Mouse (Mus musculus) brain, embryonic 14.5 days (tissue): Measurements from ENCODE around the gene Daam1. TPM values are rescaled to one million over a fixed set of nuclear protein-coding genes. Genes with fewer than 3 reads are reported as not detected.
A peak's percentile ranks its signal among the peaks of the same experiment; 100 is the strongest.

Source experiments
- DNase-seq: peaks from one replicate; pipeline ENCODE4 v3.0.0-alpha.2; 2011; ENCODE audit warnings: low read depth
- CTCF ChIP-seq: fragments of 200-500 bp; IDR thresholded peaks from 2 replicates; pipeline ENCODE4 v1.5.1; 2012; ENCODE audit warnings: inconsistent platforms, mild to moderate bottlenecking, moderate library complexity, borderline replicate concordance; ENCODE audit not compliant: insufficient read depth, insufficient read length; ENCODE audit errors: extremely low read depth
- POLR2A ChIP-seq: fragments of 200-500 bp; IDR thresholded peaks from 2 replicates; pipeline ENCODE4 v1.6.1; 2012; ENCODE audit warnings: mild to moderate bottlenecking, inconsistent platforms, borderline replicate concordance; ENCODE audit not compliant: poor library complexity, insufficient read depth, insufficient read length, severe bottlenecking; ENCODE audit errors: extremely low read depth
- polyA plus RNA-seq: library from polyadenylated mRNA; depleted of rRNA; stranded (reverse); fragments of >200 nt; gene quantifications from 2 replicates; pipeline ENCODE4 v1.2.3, GENCODE M21; 2012

Gene Daam1
- polyA plus RNA-seq, 1 experiment: 47.3 TPM

- no peak for DNase-seq
- TF ChIP-seq POLR2A (no peak), CTCF (no peak)
Observed at GRCm38 (mm10) chr12:72015296-72015695, 184.4 kb downstream of the Daam1 start.

- no peak for DNase-seq
- TF ChIP-seq POLR2A: no peak
- TF ChIP-seq CTCF: no peak
Observed at GRCm38 (mm10) chr12:72020285-72020684, 189.4 kb downstream of the Daam1 start.

GRCm38 (mm10) chr12:72021543-72021942, 190.7 kb downstream of the Daam1 start:
- TF ChIP-seq POLR2A: no peak
- TF ChIP-seq CTCF: no peak
- no peak for DNase-seq

GRCm38 (mm10) chr12:72022790-72023189, 191.9 kb downstream of the Daam1 start:
- no peak for DNase-seq
- TF ChIP-seq POLR2A (no peak), CTCF (no peak)

GRCm38 (mm10) chr12:72023572-72023971, 192.7 kb downstream of the Daam1 start:
- TF ChIP-seq POLR2A (no peak), CTCF (no peak)
- DNase-seq: no peak

DNA sequence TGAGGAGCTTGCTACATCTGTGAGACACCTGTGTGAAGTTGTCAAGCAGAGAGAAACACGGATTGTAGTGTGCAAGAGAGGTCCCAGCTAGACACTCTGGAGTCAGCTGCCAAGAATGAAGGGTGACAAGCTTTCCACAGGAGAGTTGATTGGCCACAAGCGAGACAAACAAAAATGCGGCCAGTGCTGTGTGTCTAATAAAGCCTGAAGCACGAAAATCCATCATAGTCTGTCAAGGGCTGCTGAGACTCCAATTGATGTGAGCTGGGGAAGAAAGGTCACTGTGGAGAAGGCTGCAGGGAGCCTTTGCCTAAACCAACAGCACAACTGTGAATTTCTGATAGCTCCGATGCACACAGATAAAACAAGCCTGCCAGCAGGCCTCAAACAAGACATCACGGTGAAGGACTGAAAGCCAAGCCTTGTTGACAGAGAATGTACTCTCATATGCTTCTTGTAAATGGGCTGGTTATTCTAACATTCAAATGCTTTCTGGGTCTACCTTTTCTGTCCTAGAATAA, 194.5 kb downstream of the Daam1 start:
- TF ChIP-seq POLR2A: no peak
- TF ChIP-seq CTCF: no peak
- DNase-seq: peak; percentile 41

DNA sequence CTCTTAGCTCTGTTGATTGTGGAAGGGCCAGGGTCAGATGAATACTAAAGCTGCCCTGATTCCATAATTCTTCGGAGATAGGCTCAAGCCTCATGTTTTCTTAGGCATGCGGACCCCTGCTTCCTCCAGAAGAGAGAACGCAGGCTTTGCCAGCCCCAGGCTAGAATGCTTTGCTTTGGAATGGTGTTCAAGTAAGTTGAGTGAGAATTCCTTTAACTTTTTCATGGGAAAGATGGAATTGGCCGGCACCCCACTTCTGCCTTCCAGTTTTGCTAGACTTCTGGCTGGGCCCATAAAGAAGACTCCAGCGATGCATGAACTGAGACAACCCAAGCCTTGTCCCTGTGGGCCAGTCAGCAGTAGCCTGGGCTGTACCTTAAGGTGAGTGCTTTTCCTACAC, 200.3 kb downstream of the Daam1 start:
- no peak for DNase-seq
- no peak for TF ChIP-seq POLR2A
- no peak for TF ChIP-seq CTCF

DNA sequence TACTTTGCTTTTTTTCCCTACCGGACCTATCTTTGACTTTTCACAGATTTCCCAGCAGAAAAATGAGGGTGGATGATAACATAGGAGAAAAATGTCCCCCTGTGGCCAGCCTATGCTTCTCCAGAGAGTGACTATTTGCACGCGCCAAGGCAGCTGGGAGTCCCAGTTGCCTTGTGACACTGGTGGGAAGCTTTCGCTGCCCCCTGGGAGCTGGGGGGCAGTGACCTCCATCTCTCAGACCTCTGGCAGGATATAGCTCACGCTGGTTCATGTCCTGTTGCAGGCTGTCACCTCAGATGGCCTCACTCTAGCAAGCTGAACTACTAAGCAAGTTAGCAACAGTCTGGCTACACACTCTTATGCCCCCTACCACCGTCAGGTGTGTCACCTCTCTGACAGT, 200.9 kb downstream of the Daam1 start:
- DNase-seq: no peak

DNA sequence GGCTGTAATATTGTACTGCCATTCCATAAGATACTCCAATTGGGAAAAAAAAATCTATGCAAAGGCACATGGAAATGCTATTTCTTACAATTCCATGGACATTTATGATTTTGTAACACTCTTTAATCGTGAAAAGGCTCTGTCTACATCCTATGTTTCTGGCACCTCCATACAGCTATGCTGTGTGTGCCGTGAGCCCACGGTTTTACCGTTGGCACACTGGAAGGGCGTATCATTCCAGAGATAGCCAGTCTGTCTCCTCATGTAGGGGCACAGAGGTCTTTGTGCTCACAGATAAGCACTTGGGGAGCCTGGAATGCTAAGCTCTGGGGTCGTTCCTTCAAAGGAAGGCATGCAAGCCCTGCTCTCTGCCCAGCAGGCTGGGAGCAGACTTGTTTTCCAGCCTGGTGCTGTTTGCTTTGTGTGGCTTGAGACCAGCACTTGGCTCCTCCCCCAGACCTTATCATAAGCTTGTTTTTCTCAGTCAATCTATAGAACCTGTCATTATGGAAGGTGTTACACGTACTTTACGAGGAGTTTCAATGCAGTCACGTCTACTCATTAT, 205.3 kb downstream of the Daam1 start:
- DNase-seq: no peak
- TF ChIP-seq CTCF (no peak), POLR2A (no peak)

More for the DNA sequence above, 200.9 kb downstream of the Daam1 start:
- TF ChIP-seq CTCF (no peak), POLR2A (no peak)

DNA sequence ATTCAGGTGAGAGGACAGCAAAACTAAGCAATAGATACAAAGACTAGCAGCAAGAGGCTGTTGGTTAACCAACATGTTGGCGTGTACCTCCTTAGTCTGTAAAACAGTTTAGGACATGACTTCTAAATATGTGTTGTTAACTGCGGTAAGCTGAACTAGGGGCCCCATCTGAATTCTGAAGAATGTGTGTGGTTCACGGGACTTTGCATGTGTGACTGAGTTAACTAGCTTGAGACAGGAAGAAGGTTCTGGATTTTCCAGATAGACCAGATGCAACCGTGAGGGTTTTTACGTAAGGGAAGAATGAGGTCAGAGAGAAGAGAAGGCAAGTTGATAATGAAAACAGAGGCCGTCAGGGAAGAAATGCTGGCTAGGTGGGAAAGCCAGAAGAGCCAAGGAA, 206.2 kb downstream of the Daam1 start:
- no peak for TF ChIP-seq POLR2A
- TF ChIP-seq CTCF: no peak
- no peak for DNase-seq

DNA sequence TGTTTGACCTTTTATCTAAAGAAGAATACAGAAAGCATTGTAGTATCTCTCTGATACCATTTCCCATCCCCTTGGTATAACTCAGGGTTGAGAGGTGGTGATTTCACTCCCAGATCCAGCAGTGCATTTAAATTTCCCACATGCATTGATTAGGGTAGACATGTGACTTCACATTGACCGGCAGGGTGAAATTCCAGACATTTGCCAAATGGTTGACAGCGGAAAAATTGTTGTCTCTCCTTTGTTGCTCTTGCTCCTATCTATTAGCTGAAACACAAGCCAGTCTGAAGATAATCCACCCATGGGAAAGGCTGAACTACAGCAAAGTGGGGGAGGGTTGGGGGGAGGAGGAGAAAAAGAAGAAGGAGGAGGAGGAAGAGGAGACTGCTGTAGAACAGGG, 208.0 kb downstream of the Daam1 start:
- TF ChIP-seq POLR2A (no peak), CTCF (no peak)
- no peak for DNase-seq

DNA sequence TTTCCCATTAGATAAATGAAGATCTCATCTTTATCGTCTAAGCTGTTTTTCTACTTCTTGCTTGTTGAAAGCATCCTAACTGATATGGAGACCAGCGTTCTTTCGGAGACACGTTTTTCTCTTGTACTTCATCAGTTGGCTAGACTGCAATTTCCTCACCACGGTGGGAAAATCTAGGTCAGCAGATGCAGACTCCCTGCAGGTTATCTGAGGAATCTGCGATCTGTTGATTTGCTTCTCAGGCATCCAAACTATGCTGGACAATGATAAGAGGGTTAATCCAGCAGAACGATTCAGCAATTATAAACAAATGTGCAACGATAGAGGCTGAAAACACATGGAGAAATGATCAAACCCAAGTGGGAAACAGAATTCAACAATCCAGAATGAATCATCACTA, 208.6 kb downstream of the Daam1 start:
- TF ChIP-seq POLR2A (no peak), CTCF (no peak)
- DNase-seq: no peak
